Mouse (Mus musculus) heart, postnatal 0 days (tissue): ENCODE measurements around the gene Tgfb1. TPM values are rescaled to one million over a fixed set of nuclear protein-coding genes. Genes with fewer than 3 reads are reported as not detected.

Source experiments
- ATAC-seq: fragments of 200-750 bp; cut with Nextera tagmentation; 2 replicates; pipeline ENCODE4 v1.8.0; 2017; ENCODE audit warnings: low read depth, moderate number of reproducible peaks, moderate library complexity; ENCODE audit not compliant: insufficient read depth
- DNase-seq: peaks from one replicate; pipeline ENCODE4 v3.0.0-alpha.2; 2016; ENCODE audit warnings: low spot score
- H3K27ac ChIP-seq: fragments of 300-500 bp; sonication (generic); 2 replicates; pipeline ENCODE4 v1.5.1; 2014; ENCODE audit warnings: low read depth, mild to moderate bottlenecking
- H3K27me3 ChIP-seq: fragments of 300-500 bp; sonication (generic); 2 replicates; pipeline ENCODE4 v1.6.1; 2014; ENCODE audit warnings: low read length, mixed read lengths; ENCODE audit not compliant: control insufficient read depth, insufficient read depth
- H3K36me3 ChIP-seq: fragments of 300-500 bp; sonication (generic); replicated peaks from 2 replicates; pipeline ENCODE4 v1.6.1; 2014; ENCODE audit warnings: low read length, mixed read lengths; ENCODE audit not compliant: control insufficient read depth, insufficient read depth
- H3K4me1 ChIP-seq: fragments of 300-500 bp; sonication (generic); 2 replicates; pipeline ENCODE4 v1.6.1; 2014; ENCODE audit warnings: antibody characterized with exemption; ENCODE audit not compliant: control insufficient read depth, insufficient read depth
- H3K4me2 ChIP-seq: fragments of 300-500 bp; sonication (generic); 2 replicates; pipeline ENCODE4 v1.6.1; 2014; ENCODE audit warnings: low read depth, mild to moderate bottlenecking, low read length, moderate library complexity
- H3K4me3 ChIP-seq: fragments of 300-500 bp; sonication (generic); 2 replicates; pipeline ENCODE4 v1.5.1; 2014; ENCODE audit warnings: low read depth, low read length
- H3K9ac ChIP-seq: fragments of 300-500 bp; sonication (generic); replicated peaks from 2 replicates; pipeline ENCODE4 v1.6.1; 2014; ENCODE audit warnings: low read depth, low read length, mixed read lengths
- H3K9me3 ChIP-seq: fragments of 300-500 bp; sonication (generic); replicated peaks from 2 replicates; pipeline ENCODE4 v1.6.1; 2016; ENCODE audit warnings: low read length; ENCODE audit not compliant: control insufficient read depth
- CTCF ChIP-seq: IDR thresholded peaks from 2 replicates; pipeline ENCODE4 v1.5.1; 2016; ENCODE audit warnings: antibody characterized with exemption, control low read depth, low read depth
- EP300 ChIP-seq: IDR thresholded peaks from 2 replicates; pipeline ENCODE4 v1.6.1; 2016; ENCODE audit warnings: antibody characterized with exemption, low read depth
- WGBS: fragments of 180-500 bp; shearing (Covaris S2); extraction: QIAGEN DNeasy Blood & Tissue Kit; methylation state at CpG from one replicate; pipeline ENCODE4 v1.1.7; 2014; 5-methylcytosine and 5-hydroxymethylcytosine counted together
- polyA plus RNA-seq: library from polyadenylated mRNA; unstranded; fragments of >200 nt; fragmentation: Nextera tagmentation; extraction: Ambion mirVana; gene quantifications from 2 replicates; pipeline ENCODE4 v1.2.1, GENCODE M21; 2015
- total RNA-seq: library from RNA; depleted of rRNA; stranded (reverse); fragments of >200 nt; gene quantifications from 2 replicates; pipeline ENCODE4 v1.2.3, GENCODE M21; 2014; ENCODE audit warnings: low replicate concordance

The Tgfb1 gene
- total and polyA plus RNA-seq, 2 experiments from 2014 or later: 2.6 to 10.7 TPM

DNA sequence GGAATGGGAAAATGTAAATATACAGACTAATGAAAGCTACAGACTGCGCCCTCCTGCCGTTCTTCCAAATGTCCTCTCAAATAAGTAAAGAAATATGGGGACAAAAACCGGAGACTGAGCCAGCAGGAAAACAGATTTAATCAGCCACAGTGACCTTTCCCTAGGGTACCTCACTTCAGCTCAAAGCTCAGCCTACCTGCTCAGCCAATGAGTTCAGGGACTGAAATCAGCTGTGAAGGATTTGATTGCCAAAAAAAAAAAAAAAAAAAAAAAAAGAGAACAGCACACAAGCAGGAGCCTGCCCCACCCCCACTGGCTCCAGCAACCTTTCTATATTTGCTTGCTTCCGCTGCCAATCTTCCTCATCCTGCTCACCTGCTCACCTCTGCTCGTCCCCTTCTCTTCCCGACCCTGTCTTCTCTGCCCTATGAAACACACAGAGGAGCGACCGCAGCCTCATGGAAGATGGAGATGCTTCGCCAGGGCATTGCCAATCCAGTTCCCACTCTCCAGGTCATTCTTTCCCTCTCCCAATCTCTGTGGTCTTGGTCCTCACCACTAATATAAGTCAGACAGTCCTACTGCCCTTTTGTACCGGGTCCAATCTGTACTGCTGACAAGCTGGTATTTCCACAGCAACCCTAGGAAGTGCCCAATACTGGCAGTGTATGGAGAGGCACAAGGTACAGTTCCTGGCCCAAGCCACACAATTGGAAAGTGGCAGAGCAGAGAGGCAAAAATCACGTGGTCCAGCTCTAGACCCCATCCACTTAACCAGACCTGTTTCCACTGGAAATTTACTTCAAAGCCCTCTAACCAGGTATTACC, 31.0 kb upstream of the Tgfb1 start:
- 69% methylated on average over 11 of the region's 11 CpGs for WGBS

GRCm38 (mm10) chr7:25657785-25658184, 29.0 kb upstream of the Tgfb1 start:
- ATAC-seq (no peak), DNase-seq (no peak)
- no peak for TF ChIP-seq EP300
- TF ChIP-seq CTCF: no peak
- WGBS: 27% methylated on average over 10 of the region's 10 CpGs
- Histone ChIP-seq H3K4me2 (peak overlapping the region; percentile 78), H3K4me1 (peaks cover 14% of the 10 kb centered on the region), H3K9me3 (no peaks in the 10 kb centered on the region), H3K36me3 (0 out of 2 replicates have a peak, but pooled peaks cover 3% of the 10 kb centered on the region), H3K27ac (peak overlapping the region; percentile 81; the same call in 1 of the 2 replicates), H3K9ac (peak overlapping the region; percentile 76), H3K4me3 (peak overlapping the region; percentile 67), H3K27me3 (no peaks in the 10 kb centered on the region)

More for the DNA sequence above, 31.0 kb upstream of the Tgfb1 start:
- no peak overlapping the region for H3K27ac ChIP-seq
- DNase-seq: no peak
- no peak for ATAC-seq
- H3K4me2 ChIP-seq: no peak overlapping the region
- no peaks in the 10 kb centered on the region for H3K27me3 ChIP-seq
- H3K36me3 ChIP-seq: 0 out of 2 replicates have a peak, but pooled peaks cover 3% of the 10 kb centered on the region
- H3K4me3 ChIP-seq: no peak overlapping the region
- peaks cover 14% of the 10 kb centered on the region for H3K4me1 ChIP-seq
- no peak overlapping the region for H3K9ac ChIP-seq
- TF ChIP-seq EP300 (no peak), CTCF (no peak)
- no peaks in the 10 kb centered on the region for H3K9me3 ChIP-seq

GRCm38 (mm10) chr7:25658657-25659472, 27.9 kb upstream of the Tgfb1 start, which contains the start of the genes Bckdha and Exosc5:
TSS of gene Bckdha (minus strand) at chr7:25658981.
TSS of gene Exosc5 (plus strand) at chr7:25659164.
- DNase-seq: peak; percentile 100
- peak; percentile 99 for ATAC-seq
- TF ChIP-seq CTCF (no peak), EP300 (peak; percentile 99)
- under 1% methylated on average over 50 of the region's 50 CpGs for WGBS
- Histone ChIP-seq H3K27me3 (no peaks in the 10 kb centered on the region), H3K4me2 (peak within 1 kb of the TSS; percentile 96), H3K27ac (peak within 1 kb of the TSS; percentile 81), H3K4me1 (peaks cover 14% of the 10 kb centered on the region), H3K9me3 (no peaks in the 10 kb centered on the region), H3K36me3 (peaks cover 3% of the 10 kb centered on the region; the same call in 1 of the 2 replicates), H3K9ac (peak within 1 kb of the TSS; percentile 76), H3K4me3 (peak within 1 kb of the TSS; percentile 67)

DNA sequence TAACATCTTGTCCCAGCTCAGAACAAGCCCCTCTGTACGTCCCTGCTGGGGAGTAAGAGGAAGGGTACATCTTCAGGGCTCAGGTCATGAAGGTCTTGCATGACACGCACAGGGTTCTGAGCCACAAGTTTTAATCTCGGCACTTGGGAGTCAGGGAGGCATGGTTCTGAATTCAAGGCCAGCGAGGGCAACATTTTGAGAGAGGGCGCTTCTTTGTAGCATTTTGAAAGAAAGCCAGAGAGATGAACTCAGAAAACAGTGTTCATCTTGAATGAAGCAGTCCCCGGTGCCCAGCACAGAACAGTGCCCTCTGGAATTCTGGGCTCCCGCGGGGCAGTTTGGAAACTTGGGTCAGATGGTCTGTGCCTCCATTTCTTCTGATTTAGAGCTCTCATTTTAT, 20.4 kb upstream of the Tgfb1 start:
- TF ChIP-seq CTCF (no peak), EP300 (no peak)
- ATAC-seq: no peak
- H3K27ac ChIP-seq: no peak overlapping the region
- WGBS: 92% methylated on average over 8 of the region's 8 CpGs
- DNase-seq: no peak
- H3K4me1 ChIP-seq: no peaks in the 10 kb centered on the region
- no peak overlapping the region for H3K9ac ChIP-seq
- H3K4me3 ChIP-seq: no peak overlapping the region
- no peaks in the 10 kb centered on the region for H3K27me3 ChIP-seq
- no peaks in the 10 kb centered on the region for H3K9me3 ChIP-seq
- peaks cover 47% of the 10 kb centered on the region for H3K36me3 ChIP-seq
- H3K4me2 ChIP-seq: no peak overlapping the region

DNA sequence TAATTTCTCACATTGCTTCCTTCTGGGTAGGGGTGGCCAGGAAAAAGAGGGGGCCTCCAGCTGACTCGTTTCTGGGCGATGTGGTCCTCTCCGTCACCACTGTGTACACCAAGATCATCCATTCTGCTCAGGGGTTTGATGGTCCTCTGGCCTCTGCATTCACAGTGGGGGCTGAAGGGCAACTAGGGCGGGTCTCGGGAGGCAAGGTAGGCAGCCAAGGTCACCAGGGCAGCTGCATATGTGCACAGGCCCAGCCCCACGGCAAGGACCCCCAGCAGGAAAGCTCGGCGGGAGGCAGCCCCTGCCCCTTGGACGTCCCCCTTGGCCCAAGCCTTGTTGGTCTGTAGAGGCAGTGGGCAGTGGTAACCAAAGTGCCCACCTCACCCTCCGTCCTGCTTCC, 17.6 kb upstream of the Tgfb1 start:
- H3K4me1 ChIP-seq: no peaks in the 10 kb centered on the region
- H3K4me2 ChIP-seq: no peak overlapping the region
- no peak overlapping the region for H3K27ac ChIP-seq
- peaks cover 41% of the 10 kb centered on the region for H3K36me3 ChIP-seq
- TF ChIP-seq CTCF (no peak), EP300 (no peak)
- H3K9ac ChIP-seq: no peak overlapping the region
- no peak overlapping the region for H3K4me3 ChIP-seq
- no peak for ATAC-seq
- WGBS: 88% methylated on average over 10 of the region's 10 CpGs
- DNase-seq: no peak
- no peaks in the 10 kb centered on the region for H3K9me3 ChIP-seq
- H3K27me3 ChIP-seq: peaks cover 9% of the 10 kb centered on the region; the same call in 1 of the 2 replicates
